Mouse (Mus musculus): ENCODE data around the gene Gas7.

Gas7 gene

GRCm38 (mm10) chr11:67489647-67490175 is 34.5 kb downstream of the Gas7 start:
- DNase-seq = no peak

GRCm38 (mm10) chr11:67496796-67497195 is 41.6 kb downstream of the Gas7 start:
- DNase-seq = no peak

- no peak for DNase-seq
These were observed 44.9 kb downstream of the Gas7 start for GRCm38 (mm10) chr11:67500115-67500514.

GRCm38 (mm10) chr11:67501468-67502244 is 46.4 kb downstream of the Gas7 start:
- DNase-seq = no peak

- DNase-seq = no peak
These were observed 54.1 kb downstream of the Gas7 start for GRCm38 (mm10) chr11:67509219-67509876.

GRCm38 (mm10) chr11:67510831-67511230 is 55.6 kb downstream of the Gas7 start:
- no peak for DNase-seq

- no peak for DNase-seq
These were observed 57.8 kb downstream of the Gas7 start for GRCm38 (mm10) chr11:67513001-67513400.

GRCm38 (mm10) chr11:67514401-67514800 is 59.2 kb downstream of the Gas7 start:
- DNase-seq = no peak

- no peak for DNase-seq
These were observed 60.0 kb downstream of the Gas7 start for GRCm38 (mm10) chr11:67515020-67515911.

GRCm38 (mm10) chr11:67515912-67516305 is 60.7 kb downstream of the Gas7 start:
- DNase-seq = no peak

- no peak for DNase-seq
These were observed 62.5 kb downstream of the Gas7 start for GRCm38 (mm10) chr11:67517748-67518147.

- no peak for DNase-seq
These were observed 63.7 kb downstream of the Gas7 start for GRCm38 (mm10) chr11:67518985-67519384.

GRCm38 (mm10) chr11:67522671-67523070 is 67.4 kb downstream of the Gas7 start:
- DNase-seq = no peak

- no peak for DNase-seq
These were observed 68.6 kb downstream of the Gas7 start for GRCm38 (mm10) chr11:67523806-67524205.

GRCm38 (mm10) chr11:67524731-67525130 is 69.5 kb downstream of the Gas7 start:
- DNase-seq = no peak

- DNase-seq = no peak
These were observed 70.6 kb downstream of the Gas7 start for GRCm38 (mm10) chr11:67525841-67526240.

GRCm38 (mm10) chr11:67526621-67527545 is 71.6 kb downstream of the Gas7 start:
- no peak for DNase-seq

GRCm38 (mm10) chr11:67531286-67531685 is 76.0 kb downstream of the Gas7 start:
- no peak for DNase-seq

- no peak for DNase-seq
These were observed 76.8 kb downstream of the Gas7 start for GRCm38 (mm10) chr11:67531926-67532565.

- no peak for DNase-seq
These were observed 77.5 kb downstream of the Gas7 start for GRCm38 (mm10) chr11:67532728-67533127.

- no peak for DNase-seq
These were observed 77.9 kb downstream of the Gas7 start for GRCm38 (mm10) chr11:67533151-67533550.
